Mouse (Mus musculus) neural tube, embryonic 11.5 days (tissue): ENCODE measurements around the gene Cr2. TPM values are rescaled to one million over a fixed set of nuclear protein-coding genes. Genes with fewer than 3 reads are reported as not detected.
A peak's percentile ranks its signal among the peaks of the same experiment; 100 is the strongest.
"Not testable (repeated sequence)": the region's sequence is repeated elsewhere in the genome, so short reads cannot be mapped to it uniquely, and the experiment has no call there.

Source experiments
- ATAC-seq: fragments of 200-750 bp; cut with Nextera tagmentation; 2 replicates; pipeline ENCODE4 v1.8.0; 2017; ENCODE audit warnings: moderate number of reproducible peaks, mild to moderate bottlenecking, moderate TSS enrichment, moderate library complexity; ENCODE audit not compliant: insufficient read depth, low FRiP score, low TSS enrichment
- DNase-seq: peaks from one replicate; pipeline ENCODE4 v3.0.0-alpha.2; 2015; ENCODE audit warnings: low spot score
- H3K27ac ChIP-seq: fragments of 300-500 bp; sonication (generic); 2 replicates; pipeline ENCODE4 v1.5.1; 2014; ENCODE audit warnings: low read depth, mild to moderate bottlenecking, low read length
- H3K27me3 ChIP-seq: fragments of 300-500 bp; sonication (generic); 2 replicates; pipeline ENCODE4 v1.6.1; 2014; ENCODE audit warnings: mild to moderate bottlenecking, low read length, mixed read lengths; ENCODE audit not compliant: control insufficient read depth, insufficient read depth
- H3K36me3 ChIP-seq: fragments of 300-500 bp; sonication (generic); 2 replicates; pipeline ENCODE4 v1.6.1; 2014; ENCODE audit warnings: mild to moderate bottlenecking, low read length, moderate library complexity, mixed read lengths; ENCODE audit not compliant: control insufficient read depth, insufficient read depth
- H3K4me1 ChIP-seq: fragments of 300-500 bp; sonication (generic); 2 replicates; pipeline ENCODE4 v1.6.1; 2014; ENCODE audit warnings: low read length, mixed read lengths; ENCODE audit not compliant: control insufficient read depth, insufficient read depth
- H3K4me2 ChIP-seq: fragments of 300-500 bp; sonication (generic); 2 replicates; pipeline ENCODE4 v1.6.1; 2014; ENCODE audit warnings: low read depth, mild to moderate bottlenecking, moderate library complexity
- H3K4me3 ChIP-seq: fragments of 300-500 bp; sonication (generic); 2 replicates; pipeline ENCODE4 v1.5.1; 2014; ENCODE audit warnings: low read depth, low read length
- H3K9ac ChIP-seq: fragments of 300-500 bp; sonication (generic); 2 replicates; pipeline ENCODE4 v1.6.1; 2014; ENCODE audit warnings: mild to moderate bottlenecking, low read length
- H3K9me3 ChIP-seq: fragments of 300-500 bp; sonication (generic); 2 replicates; pipeline ENCODE4 v1.6.1; 2016; ENCODE audit warnings: low read length; ENCODE audit not compliant: control insufficient read depth
- WGBS: fragments of 180-500 bp; shearing (Covaris S2); extraction: QIAGEN DNeasy Blood & Tissue Kit; methylation state at CpG from one replicate; pipeline ENCODE4 v1.1.7; 2014; 5-methylcytosine and 5-hydroxymethylcytosine counted together
- polyA plus RNA-seq: library from polyadenylated mRNA; unstranded; fragments of >200 nt; fragmentation: Nextera tagmentation; extraction: Ambion mirVana; gene quantifications from 2 replicates; pipeline ENCODE4 v1.2.1, GENCODE M21; 2014

Cr2 gene
- polyA plus RNA-seq, result 0.35 TPM in 1 of 2 replicates, not detected in the other

DNA sequence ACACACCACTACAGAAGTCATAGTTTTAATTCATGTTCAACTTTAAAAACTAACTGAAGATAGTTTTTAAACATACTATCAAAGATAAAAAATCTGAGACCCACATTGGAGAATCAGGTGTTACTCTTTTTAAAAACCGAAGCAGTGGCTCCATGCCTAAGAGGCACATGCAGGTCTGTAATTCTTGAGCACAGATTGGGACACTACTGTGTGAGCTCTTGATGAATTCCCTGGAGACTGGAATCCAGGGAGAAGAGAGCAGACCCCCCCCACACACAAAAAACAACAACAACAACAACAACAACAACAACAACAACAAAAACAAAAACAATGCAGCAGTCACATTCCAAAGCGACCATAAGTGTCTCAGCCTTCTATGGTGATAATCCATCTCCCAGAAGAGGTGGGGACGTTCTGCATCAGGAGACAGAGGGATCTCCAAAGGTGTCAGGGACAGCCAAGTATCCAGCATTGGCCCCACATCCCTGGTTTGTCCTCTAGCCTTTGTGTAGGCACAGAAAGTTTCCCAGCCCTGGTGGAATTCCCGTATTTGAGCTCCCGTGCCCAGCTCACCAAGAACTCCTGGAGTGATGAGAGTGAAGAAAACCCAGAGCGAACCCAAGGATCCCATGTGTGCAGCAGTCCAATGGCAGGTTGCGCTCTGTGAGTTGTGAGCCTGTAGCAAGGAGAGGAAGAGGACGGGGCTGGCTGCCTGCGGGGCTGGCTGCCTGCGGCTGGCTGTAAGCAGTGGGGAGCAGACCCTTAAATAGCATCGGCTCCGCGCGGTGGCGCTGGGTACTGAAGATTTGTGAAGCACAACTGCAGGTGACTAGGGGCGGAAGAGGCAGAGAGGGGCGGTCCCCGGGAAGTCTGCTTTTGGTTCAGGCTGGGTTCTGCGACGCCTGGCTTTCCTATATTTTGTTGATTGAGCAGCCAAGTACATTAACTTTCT is at the start of gene Cr2:
Gene Cr2, minus strand, starts transcription at position 737 of the 952 bp plus-strand sequence.
- Histone ChIP-seq H3K27ac (no peak within 1 kb of the TSS), H3K27me3 (no peaks in the 10 kb centered on the region), H3K9me3 (no peaks in the 10 kb centered on the region), H3K36me3 (no peaks in the 10 kb centered on the region), H3K9ac (0 out of 2 replicates have a peak within 1 kb of the TSS, but pooled peaks have one; percentile 20), H3K4me3 (0 out of 2 replicates have a peak within 1 kb of the TSS, but pooled peaks have one; percentile 6), H3K4me2 (peak within 1 kb of the TSS; percentile 44), H3K4me1 (no peaks in the 10 kb centered on the region)
- WGBS, result 10% methylated on average over 20 of the region's 20 CpGs
- ATAC-seq (peak; percentile 98), DNase-seq (peak; percentile 86)

DNA sequence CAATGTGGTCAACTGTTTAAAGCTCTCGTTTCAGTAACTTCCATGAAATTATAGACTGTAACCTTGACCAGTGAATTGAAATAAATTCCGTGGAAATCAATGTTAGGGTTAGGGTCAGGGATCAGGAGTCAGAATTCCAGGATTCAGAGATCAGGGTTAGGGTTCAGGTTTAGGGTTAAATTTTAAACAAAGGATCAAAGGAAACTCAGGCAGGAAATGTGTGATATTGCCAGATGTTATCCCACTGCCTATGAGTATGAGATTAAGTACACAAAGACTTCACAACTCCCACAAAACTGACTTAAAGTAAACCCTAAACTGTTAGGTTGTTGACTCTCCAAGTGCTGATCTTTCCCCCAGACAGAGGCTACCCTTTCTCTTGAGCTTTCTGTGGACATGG is 45.3 kb upstream of the Cr2 start:
- Histone ChIP-seq H3K4me1 (no peaks in the 10 kb centered on the region), H3K36me3 (no peaks in the 10 kb centered on the region), H3K4me2 (no peak overlapping the region), H3K9ac (no peak overlapping the region), H3K27ac (no peak overlapping the region), H3K4me3 (no peak overlapping the region), H3K9me3 (no peaks in the 10 kb centered on the region), H3K27me3 (no peaks in the 10 kb centered on the region)
- DNase-seq (no peak), ATAC-seq (no peak)
- WGBS, result 39% methylated on average over 2 of the region's 2 CpGs

- not testable (repeated sequence) for H3K27ac ChIP-seq
These were observed 36.3 kb upstream of the Cr2 start for GRCm38 (mm10) chr1:195212851-195213250.

GRCm38 (mm10) chr1:195184746-195185145 is 8.2 kb upstream of the Cr2 start:
- Histone ChIP-seq H3K4me1 (no peaks in the 10 kb centered on the region), H3K36me3 (no peaks in the 10 kb centered on the region), H3K9me3 (no peaks in the 10 kb centered on the region), H3K27me3 (no peaks in the 10 kb centered on the region), H3K27ac (no peak overlapping the region), H3K4me2 (no peak overlapping the region), H3K4me3 (no peak overlapping the region), H3K9ac (no peak overlapping the region)
- ATAC-seq (no peak), DNase-seq (no peak)

More at GRCm38 (mm10) chr1:195212851-195213250, 36.3 kb upstream of the Cr2 start:
- H3K9me3 ChIP-seq, H3K9ac ChIP-seq, H3K4me3 ChIP-seq, H3K4me1 ChIP-seq, ATAC-seq, H3K36me3 ChIP-seq, DNase-seq, H3K27me3 ChIP-seq, H3K4me2 ChIP-seq: not testable (repeated sequence)
- 60% methylated on average over 19 of the region's 19 CpGs for WGBS

DNA sequence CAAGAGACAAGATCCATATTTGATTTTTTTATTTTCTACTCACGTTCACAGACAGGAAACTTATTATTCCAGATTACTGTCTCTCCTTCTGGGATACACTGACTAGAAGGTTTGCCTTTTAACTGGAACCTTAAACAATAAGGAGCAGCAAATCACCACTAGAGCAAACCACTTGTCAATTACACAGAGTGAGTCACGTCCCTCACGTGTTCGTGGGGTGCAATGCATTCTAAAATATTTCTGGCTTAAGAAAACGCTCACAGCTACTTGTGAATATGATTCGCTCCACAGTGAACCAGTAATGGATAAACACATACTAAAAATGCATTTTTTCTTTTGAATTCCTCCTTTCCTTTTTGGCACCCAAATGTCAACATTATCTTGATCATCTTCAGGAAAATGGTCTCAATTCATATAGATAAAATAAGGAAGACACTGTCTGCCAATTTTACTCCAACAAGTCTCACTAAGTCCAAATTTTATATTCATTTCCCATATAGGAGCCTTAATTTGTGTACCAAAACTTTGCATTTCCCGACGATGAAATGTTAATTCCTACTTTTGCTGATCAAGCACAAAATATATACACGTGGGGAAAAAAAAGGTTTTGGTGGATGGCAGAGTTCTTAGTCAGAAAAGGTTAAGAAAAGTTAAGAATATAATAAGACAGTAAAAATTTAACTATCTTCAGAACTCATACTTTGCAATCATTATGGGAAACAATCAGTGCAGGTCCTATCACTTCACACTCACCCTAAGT is 11.3 kb downstream of the Cr2 start:
- ATAC-seq, result no peak
- DNase-seq, result no peak

DNA sequence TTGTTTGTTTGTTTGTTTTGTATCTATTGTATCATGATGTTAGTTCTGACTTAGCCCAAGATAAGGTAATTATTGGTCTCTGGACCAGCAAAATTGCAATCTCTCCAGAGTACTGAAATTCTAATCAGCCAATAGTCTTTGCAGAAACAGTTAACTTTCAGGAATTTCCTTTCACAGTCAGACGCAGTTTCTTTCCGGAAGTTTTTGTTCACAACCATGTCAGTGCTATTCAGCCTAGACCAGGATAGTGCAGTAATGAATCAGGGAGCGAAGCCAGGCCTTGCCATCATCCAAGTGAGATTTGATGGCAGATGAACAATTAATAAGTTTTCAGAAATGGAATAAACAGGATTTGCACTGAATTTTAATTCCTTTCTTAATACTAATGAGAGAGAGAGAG is 44.4 kb downstream of the Cr2 start:
- H3K27ac ChIP-seq, result no peak overlapping the region
- ATAC-seq, result no peak
- WGBS, result 67% methylated on average over 3 of the region's 3 CpGs
- DNase-seq, result no peak
- H3K27me3 ChIP-seq, result no peaks in the 10 kb centered on the region
- H3K9me3 ChIP-seq, result no peaks in the 10 kb centered on the region
- H3K4me1 ChIP-seq, result no peaks in the 10 kb centered on the region
- H3K36me3 ChIP-seq, result 0 out of 2 replicates have a peak, but pooled peaks cover 2% of the 10 kb centered on the region
- no peak overlapping the region for H3K9ac ChIP-seq
- no peak overlapping the region for H3K4me2 ChIP-seq
- no peak overlapping the region for H3K4me3 ChIP-seq

More for the DNA sequence above, 11.3 kb downstream of the Cr2 start:
- no peak overlapping the region for H3K27ac ChIP-seq
- 85% methylated on average over 9 of the region's 9 CpGs for WGBS
- no peaks in the 10 kb centered on the region for H3K36me3 ChIP-seq
- no peaks in the 10 kb centered on the region for H3K4me1 ChIP-seq
- no peak overlapping the region for H3K4me2 ChIP-seq
- no peak overlapping the region for H3K9ac ChIP-seq
- H3K27me3 ChIP-seq, result no peaks in the 10 kb centered on the region
- H3K9me3 ChIP-seq, result no peaks in the 10 kb centered on the region
- no peak overlapping the region for H3K4me3 ChIP-seq

GRCm38 (mm10) chr1:195131675-195132015 is 44.9 kb downstream of the Cr2 start:
- ATAC-seq (no peak), DNase-seq (no peak)
- Histone ChIP-seq H3K9me3 (no peaks in the 10 kb centered on the region), H3K4me3 (peak overlapping the region; percentile 52), H3K4me1 (no peaks in the 10 kb centered on the region), H3K9ac (peak overlapping the region; percentile 78), H3K4me2 (peak overlapping the region; percentile 49), H3K27me3 (no peaks in the 10 kb centered on the region), H3K27ac (no peak overlapping the region), H3K36me3 (0 out of 2 replicates have a peak, but pooled peaks cover 2% of the 10 kb centered on the region)
- 24% methylated on average over 4 of the region's 4 CpGs for WGBS

DNA sequence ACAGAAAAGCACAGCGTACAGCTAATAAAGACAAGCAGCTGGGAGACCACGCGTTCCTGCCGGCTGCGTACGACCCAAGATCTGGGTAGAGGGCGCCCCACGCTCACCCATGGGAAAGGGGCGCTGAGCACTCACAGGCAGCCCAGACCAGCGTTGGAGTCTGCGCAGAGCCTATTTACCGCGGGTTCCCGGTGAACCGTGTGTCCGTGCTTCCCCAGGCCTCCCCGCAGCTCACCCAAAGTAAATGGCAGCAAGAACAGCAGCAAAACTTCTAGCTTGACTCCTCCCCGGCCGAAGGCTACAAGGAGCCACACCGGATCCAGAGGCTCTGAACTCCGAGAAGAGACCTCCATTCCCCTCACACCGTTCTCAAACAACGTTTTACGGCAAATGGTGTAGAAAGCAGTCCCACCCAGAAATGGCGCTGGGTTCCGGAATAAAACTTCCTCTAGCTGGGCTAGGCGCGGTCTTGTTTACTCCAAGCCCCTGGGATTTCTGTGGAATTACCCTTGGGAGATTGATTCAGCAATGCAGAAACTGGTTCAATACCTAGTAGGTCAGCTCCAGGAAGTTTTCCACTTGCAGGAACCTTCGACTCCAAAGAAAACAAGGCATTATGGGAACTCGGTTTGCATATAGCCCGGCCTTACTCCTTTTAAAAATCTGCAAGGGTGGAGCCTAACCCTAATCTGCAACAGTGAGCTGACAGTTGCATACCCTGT is 45.4 kb downstream of the Cr2 start, which contains the start of gene Cr1l:
Gene Cr1l, minus strand, starts transcription at position 634 of the 722 bp plus-strand sequence.
- DNase-seq, result peak; percentile 92
- Histone ChIP-seq H3K36me3 (0 out of 2 replicates have a peak, but pooled peaks cover 2% of the 10 kb centered on the region), H3K9me3 (no peaks in the 10 kb centered on the region), H3K4me2 (peak within 1 kb of the TSS; percentile 49), H3K4me1 (no peaks in the 10 kb centered on the region), H3K4me3 (peak within 1 kb of the TSS; percentile 52), H3K27ac (peak within 1 kb of the TSS; percentile 88), H3K27me3 (no peaks in the 10 kb centered on the region), H3K9ac (peak within 1 kb of the TSS; percentile 78)
- under 1% methylated on average over 31 of the region's 31 CpGs for WGBS
- ATAC-seq, result peak; percentile 98
